Mouse (Mus musculus) liver, adult 2 months (tissue): ENCODE measurements around the gene Rae1.

ENCODE experiments used
- CTCF ChIP-seq: fragments of 200-500 bp; IDR thresholded peaks from 2 replicates; pipeline ENCODE4 v1.5.1; 2011; ENCODE audit warnings: low read depth, low read length, control low read depth
- POLR2A ChIP-seq: fragments of 200-500 bp; IDR thresholded peaks from 2 replicates; pipeline ENCODE4 v1.6.1; 2011; ENCODE audit warnings: low read length, control low read depth; ENCODE audit not compliant: insufficient read depth; ENCODE audit errors: extremely low read depth

DNA sequence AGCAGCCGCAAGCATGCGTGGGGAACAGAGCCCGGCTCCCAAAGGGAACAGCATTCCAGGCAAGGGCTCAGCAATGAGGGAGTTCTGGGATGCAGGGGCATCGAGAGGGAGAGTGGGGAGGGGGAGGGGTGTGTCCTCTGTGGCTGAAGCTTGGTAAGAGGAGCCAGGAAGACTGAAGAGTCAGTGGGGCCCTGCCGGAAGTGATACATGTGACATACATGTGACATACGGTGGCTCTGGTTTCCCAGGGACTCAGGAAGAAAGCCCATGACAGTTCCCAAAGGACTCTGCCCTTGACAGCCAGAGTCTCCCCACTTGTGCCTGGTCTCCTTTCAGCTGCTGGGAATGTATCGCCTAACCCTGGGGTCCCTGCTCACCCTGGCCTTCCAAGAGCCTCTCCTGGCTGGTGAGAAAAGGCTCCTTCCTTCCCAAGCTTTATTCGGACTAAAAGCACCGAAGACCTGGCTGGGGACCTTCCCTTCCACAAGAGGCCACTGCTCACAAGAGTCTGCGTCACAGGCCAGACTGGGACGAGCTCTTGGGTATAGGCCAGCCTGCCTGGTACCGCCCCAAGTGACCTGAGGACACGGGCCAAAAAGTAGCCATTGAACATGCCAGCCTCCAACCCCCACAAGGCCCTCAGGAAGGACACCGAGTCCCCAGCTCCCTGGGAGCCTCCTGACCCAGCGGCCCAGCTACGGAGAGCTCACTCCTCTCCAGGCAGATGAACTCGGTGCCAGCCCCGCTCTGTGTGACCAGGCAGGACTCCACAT lies 44.5 kb downstream of the Rae1 start:
- TF ChIP-seq CTCF, result peak; percentile 44
- TF ChIP-seq POLR2A, result no peak
